Mouse (Mus musculus): ENCODE measurements around the gene Dnaic1. TPM values are rescaled to one million over a fixed set of nuclear protein-coding genes. Genes with fewer than 3 reads are reported as not detected.

Gene Dnaic1
- polyA plus RNA-seq, 1 experiment from 2014 or later = 0.47 TPM

DNA sequence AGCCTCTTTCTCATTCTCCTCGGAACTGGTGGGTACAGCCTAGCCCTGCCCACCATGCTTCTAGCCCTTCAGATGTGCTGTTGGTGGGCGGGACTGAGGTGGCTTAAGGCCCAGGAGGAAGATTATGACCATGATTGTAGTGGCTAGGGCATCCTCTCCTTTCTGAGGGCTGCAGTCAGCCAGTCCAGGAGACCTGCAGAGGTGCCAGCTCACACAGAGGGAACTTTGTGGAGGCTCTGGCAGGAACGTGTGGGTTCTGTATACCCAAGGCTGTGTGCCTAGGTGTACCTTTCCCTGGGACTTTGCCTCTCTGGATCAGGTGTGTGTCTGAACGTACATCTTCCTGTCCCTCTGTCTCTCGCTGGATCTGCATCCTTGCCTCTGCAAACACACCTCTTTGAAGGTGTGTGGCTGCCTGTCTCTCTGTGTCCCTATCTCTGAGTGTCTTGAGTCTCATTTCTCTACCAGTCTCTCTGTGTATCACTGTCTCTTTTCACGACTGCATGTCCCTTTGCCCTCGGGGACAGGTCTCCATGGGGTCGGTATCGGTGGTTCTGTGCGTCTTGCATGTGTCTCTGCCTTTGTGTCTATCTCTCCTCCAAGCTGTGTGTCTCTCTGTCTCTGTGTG, 69.8 kb downstream of the Dnaic1 start:
- Histone ChIP-seq H3K27ac (no peak overlapping the region; the same call in 1 of the 2 replicates), H3K27me3 (peaks cover 44% of the 10 kb centered on the region), H3K4me1 (peaks cover 38% of the 10 kb centered on the region), H3K36me3 (no peaks in the 10 kb centered on the region), H3K4me3 (peak overlapping the region; percentile 64), H3K9me3 (no peaks in the 10 kb centered on the region), H3K9ac (peak overlapping the region; percentile 84), H3K4me2 (replicated peaks) (peak overlapping the region; percentile 84)
- 15% methylated on average over 10 of the region's 10 CpGs for WGBS
- no peak for ATAC-seq (ENCODE audit: low FRiP score, low read depth)

DNA sequence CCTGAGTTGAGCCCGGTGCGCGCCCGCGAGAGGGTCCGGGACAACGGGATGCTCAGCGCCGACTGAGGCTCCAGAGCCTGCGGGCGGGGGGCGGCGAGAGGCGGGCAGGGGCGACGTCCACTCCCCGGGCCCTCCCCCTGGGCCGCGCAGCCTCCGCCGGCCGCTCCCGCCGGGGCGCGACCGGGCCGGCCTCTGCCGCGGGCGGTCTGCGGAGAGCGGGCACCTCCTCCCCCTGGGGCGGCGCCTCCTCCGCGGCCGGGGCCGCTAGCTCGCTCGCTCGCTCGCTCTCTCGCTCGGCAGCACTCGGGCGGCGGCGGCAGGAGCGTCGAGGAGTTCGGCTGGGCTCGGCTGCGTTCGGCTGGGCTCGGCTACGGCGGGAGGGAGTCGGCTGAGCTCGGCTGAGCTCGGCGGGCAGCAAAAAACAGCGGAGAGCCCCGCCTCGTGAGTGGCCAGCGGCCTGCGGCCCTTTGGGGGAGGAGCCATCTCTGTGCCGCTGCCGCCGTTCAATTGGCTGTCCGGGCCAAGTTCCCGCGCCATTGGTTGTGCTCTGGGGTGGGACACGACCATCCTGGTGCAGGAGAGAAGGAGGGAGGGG, 70.4 kb downstream of the Dnaic1 start, which contains the start of gene Enho:
Gene Enho, minus strand, starts transcription at position 412 of the 595 bp plus-strand sequence.
- H3K9me3 ChIP-seq = no peaks in the 10 kb centered on the region
- peak; percentile 88 for ATAC-seq (ENCODE audit: low FRiP score, low read depth)
- H3K36me3 ChIP-seq = no peaks in the 10 kb centered on the region
- H3K27ac ChIP-seq = no peak within 1 kb of the TSS; the same call in 1 of the 2 replicates
- peaks cover 38% of the 10 kb centered on the region for H3K4me1 ChIP-seq
- under 1% methylated on average over 72 of the region's 74 CpGs for WGBS
- H3K4me2 ChIP-seq (replicated peaks) = peak within 1 kb of the TSS; percentile 84
- H3K4me3 ChIP-seq = peak within 1 kb of the TSS; percentile 64
- H3K9ac ChIP-seq = peak within 1 kb of the TSS; percentile 84
- H3K27me3 ChIP-seq = peaks cover 37% of the 10 kb centered on the region

DNA sequence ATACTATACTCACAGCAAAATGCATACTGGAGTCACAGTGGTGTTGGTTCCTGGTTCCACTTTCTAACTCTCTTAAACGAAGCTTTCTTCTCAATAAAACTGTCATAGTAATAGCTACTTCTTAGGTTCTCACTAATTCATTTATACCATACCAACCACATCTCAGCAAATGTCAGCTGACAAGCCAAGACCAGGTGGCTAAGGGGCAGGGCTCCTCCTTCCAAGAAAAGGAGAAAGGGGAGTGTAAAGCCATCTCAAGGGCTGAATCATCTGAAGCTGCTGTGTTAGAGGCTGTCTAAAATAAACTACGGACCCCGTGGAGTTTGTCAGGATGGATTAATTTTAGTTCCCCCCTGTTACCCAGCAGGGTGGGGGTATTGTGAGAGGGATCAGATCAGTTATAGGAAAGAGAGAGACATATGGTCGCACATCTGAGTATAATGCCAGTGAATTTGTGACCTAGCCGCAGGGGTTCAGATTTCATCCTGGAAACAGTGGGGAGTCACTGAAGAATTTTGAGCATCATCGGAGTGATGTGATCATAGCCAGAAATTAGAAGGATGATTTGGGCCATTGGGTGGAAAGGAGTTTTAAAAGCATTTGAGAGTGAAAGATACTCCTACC, 71.7 kb downstream of the Dnaic1 start:
- Histone ChIP-seq H3K36me3 (no peaks in the 10 kb centered on the region), H3K9me3 (no peaks in the 10 kb centered on the region), H3K4me3 (no peak overlapping the region), H3K9ac (no peak overlapping the region), H3K4me2 (replicated peaks) (no peak overlapping the region), H3K27me3 (peaks cover 43% of the 10 kb centered on the region), H3K4me1 (peaks cover 25% of the 10 kb centered on the region), H3K27ac (no peak overlapping the region)
- ATAC-seq (ENCODE audit: low FRiP score, low read depth) = no peak
- WGBS = 78% methylated on average over 6 of the region's 6 CpGs

DNA sequence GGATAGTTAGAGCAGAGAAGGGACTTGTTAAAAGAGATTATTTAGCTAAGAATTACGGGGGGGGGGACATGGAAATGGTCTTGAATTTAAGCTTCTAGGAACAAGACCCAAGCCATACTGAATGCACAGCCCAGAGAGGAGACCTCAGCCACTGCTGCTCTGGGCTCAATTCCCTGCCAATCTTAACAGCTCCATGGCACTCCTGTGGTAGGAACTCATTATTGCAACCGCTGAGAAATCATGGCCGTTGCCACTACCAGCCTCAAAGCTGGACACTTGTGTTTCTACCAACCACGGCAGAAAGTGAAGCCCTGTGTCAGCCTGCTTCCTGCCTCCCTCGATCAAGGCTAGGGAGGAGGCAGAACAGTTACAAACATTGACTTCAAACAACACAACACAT, 75.9 kb downstream of the Dnaic1 start:
- no peak for ATAC-seq (ENCODE audit: low FRiP score, low read depth)
- no peaks in the 10 kb centered on the region for H3K9me3 ChIP-seq
- H3K4me3 ChIP-seq = no peak overlapping the region
- H3K4me2 ChIP-seq (replicated peaks) = no peak overlapping the region
- no peak overlapping the region for H3K27ac ChIP-seq
- H3K9ac ChIP-seq = no peak overlapping the region
- 22% methylated on average over 5 of the region's 5 CpGs for WGBS
- no peaks in the 10 kb centered on the region for H3K4me1 ChIP-seq
- H3K36me3 ChIP-seq = no peaks in the 10 kb centered on the region
- H3K27me3 ChIP-seq = peaks cover 23% of the 10 kb centered on the region; the same call in 1 of the 2 replicates

- H3K4me3 ChIP-seq = no peak overlapping the region
- no peak overlapping the region for H3K9ac ChIP-seq
- no peak overlapping the region for H3K27ac ChIP-seq
- H3K27me3 ChIP-seq = peaks cover 28% of the 10 kb centered on the region
- no peak for ATAC-seq (ENCODE audit: low FRiP score, low read depth)
- no peaks in the 10 kb centered on the region for H3K4me1 ChIP-seq
- H3K9me3 ChIP-seq = no peaks in the 10 kb centered on the region
- no peak overlapping the region for H3K4me2 ChIP-seq (replicated peaks)
- no peaks in the 10 kb centered on the region for H3K36me3 ChIP-seq
- WGBS = 66% methylated on average over 4 of the region's 4 CpGs
These were observed 78.6 kb downstream of the Dnaic1 start for GRCm38 (mm10) chr4:41648157-41648556.

GRCm38 (mm10) chr4:41648627-41649026, 79.1 kb downstream of the Dnaic1 start:
- H3K27ac ChIP-seq = no peak overlapping the region
- H3K9ac ChIP-seq = no peak overlapping the region
- peaks cover 32% of the 10 kb centered on the region for H3K27me3 ChIP-seq
- H3K4me1 ChIP-seq = no peaks in the 10 kb centered on the region
- 75% methylated on average over 7 of the region's 7 CpGs for WGBS
- H3K9me3 ChIP-seq = no peaks in the 10 kb centered on the region
- H3K4me2 ChIP-seq (replicated peaks) = no peak overlapping the region
- H3K4me3 ChIP-seq = no peak overlapping the region
- ATAC-seq (ENCODE audit: low FRiP score, low read depth) = no peak
- no peaks in the 10 kb centered on the region for H3K36me3 ChIP-seq

DNA sequence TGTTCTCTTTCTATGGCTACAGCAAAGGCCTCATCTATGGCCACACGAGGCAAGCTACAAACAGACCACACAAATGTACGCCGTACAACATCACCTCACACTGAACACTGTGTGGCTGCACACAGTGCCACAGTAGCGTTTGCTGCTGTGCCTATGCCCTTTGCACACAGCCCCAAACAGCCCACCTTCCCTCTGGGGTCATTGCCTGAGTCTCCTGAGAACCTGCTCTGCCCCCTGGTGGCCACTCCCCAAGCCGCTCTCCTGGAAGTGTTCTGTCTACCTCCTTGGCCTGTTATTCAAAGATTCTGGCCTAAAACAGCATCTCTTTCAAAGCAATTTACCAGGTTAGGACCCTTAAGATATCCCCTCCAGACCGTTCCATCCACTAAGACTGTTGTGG, 83.7 kb downstream of the Dnaic1 start:
- peak; percentile 42; the same call in 1 of the 2 replicates for ATAC-seq (ENCODE audit: low FRiP score, low read depth)
- 41% methylated on average over 6 of the region's 6 CpGs for WGBS

GRCm38 (mm10) chr4:41653730-41654129, 84.2 kb downstream of the Dnaic1 start:
- WGBS = 67% methylated on average over 6 of the region's 6 CpGs
- Histone ChIP-seq H3K27me3 (peaks cover 68% of the 10 kb centered on the region), H3K36me3 (no peaks in the 10 kb centered on the region), H3K4me3 (no peak overlapping the region), H3K4me1 (peaks cover 20% of the 10 kb centered on the region), H3K9ac (no peak overlapping the region), H3K9me3 (no peaks in the 10 kb centered on the region), H3K27ac (no peak overlapping the region), H3K4me2 (replicated peaks) (no peak overlapping the region)
- no peak for ATAC-seq (ENCODE audit: low FRiP score, low read depth)

More for the DNA sequence above, 83.7 kb downstream of the Dnaic1 start:
- Histone ChIP-seq H3K4me1 (peaks cover 16% of the 10 kb centered on the region), H3K27ac (no peak overlapping the region), H3K9ac (no peak overlapping the region), H3K27me3 (peaks cover 65% of the 10 kb centered on the region), H3K36me3 (no peaks in the 10 kb centered on the region), H3K9me3 (no peaks in the 10 kb centered on the region), H3K4me3 (no peak overlapping the region), H3K4me2 (replicated peaks) (no peak overlapping the region)

DNA sequence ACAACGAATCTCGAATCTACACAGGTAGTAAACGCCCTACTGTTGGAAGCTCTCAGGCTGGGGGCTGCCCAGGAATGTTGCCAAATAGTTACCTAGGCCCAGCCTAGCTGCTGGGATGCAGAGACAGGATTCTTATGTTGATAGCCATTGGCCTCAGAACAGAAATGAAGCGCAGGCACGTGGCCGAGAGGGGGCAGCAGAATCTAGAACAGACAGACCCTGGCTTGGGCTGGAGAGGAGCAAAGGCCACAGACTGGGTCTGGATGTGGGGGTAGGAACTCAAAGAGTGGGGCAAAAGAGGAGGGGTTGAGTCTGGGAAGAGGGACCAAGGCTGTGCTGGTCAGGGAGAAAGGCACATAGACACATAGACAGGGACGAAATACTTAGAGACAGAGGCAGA, 84.6 kb downstream of the Dnaic1 start:
- 12% methylated on average over 7 of the region's 7 CpGs for WGBS
- Histone ChIP-seq H3K4me2 (replicated peaks) (no peak overlapping the region), H3K9me3 (no peaks in the 10 kb centered on the region), H3K4me1 (peaks cover 25% of the 10 kb centered on the region), H3K4me3 (no peak overlapping the region), H3K36me3 (no peaks in the 10 kb centered on the region), H3K9ac (no peak overlapping the region), H3K27me3 (peaks cover 73% of the 10 kb centered on the region), H3K27ac (no peak overlapping the region)
- ATAC-seq (ENCODE audit: low FRiP score, low read depth) = no peak

DNA sequence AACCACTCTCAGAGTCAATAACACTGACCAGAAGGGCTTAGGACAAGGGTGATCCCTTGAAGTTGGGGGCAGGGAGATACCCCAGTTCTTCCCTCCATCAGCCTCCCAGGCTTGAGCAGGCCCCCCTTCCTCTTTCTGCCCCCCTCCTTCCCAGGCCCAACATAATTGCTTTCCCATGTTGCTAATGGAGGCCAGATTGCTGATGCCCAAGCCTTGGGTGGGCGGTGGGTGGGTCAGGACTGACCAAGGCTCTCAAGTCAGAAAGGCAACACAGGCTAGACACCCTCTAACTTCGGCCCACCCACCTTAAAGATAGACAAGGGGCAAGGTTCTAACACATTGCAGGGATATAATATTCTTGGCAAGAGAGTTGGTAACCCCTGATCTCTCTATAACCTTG, 86.0 kb downstream of the Dnaic1 start:
- Histone ChIP-seq H3K4me2 (replicated peaks) (no peak overlapping the region), H3K27me3 (peaks cover 74% of the 10 kb centered on the region), H3K4me1 (peaks cover 38% of the 10 kb centered on the region), H3K36me3 (no peaks in the 10 kb centered on the region), H3K9ac (no peak overlapping the region), H3K4me3 (no peak overlapping the region), H3K27ac (no peak overlapping the region), H3K9me3 (no peaks in the 10 kb centered on the region)
- ATAC-seq (ENCODE audit: low FRiP score, low read depth) = no peak
- 41% methylated on average over 2 of the region's 2 CpGs for WGBS

- H3K4me3 ChIP-seq = no peak overlapping the region
- peaks cover 71% of the 10 kb centered on the region for H3K4me1 ChIP-seq
- no peaks in the 10 kb centered on the region for H3K9me3 ChIP-seq
- H3K9ac ChIP-seq = peak overlapping the region; percentile 51; the same call in 1 of the 2 replicates
- H3K4me2 ChIP-seq (replicated peaks) = peak overlapping the region; percentile 42
- no peaks in the 10 kb centered on the region for H3K36me3 ChIP-seq
- 0 out of 2 replicates have a peak overlapping the region, but pooled peaks have one; percentile 22 for H3K27ac ChIP-seq
- no peak for ATAC-seq (ENCODE audit: low FRiP score, low read depth)
- H3K27me3 ChIP-seq = peaks cover 89% of the 10 kb centered on the region
- 9% methylated on average over 16 of the region's 25 CpGs for WGBS
These were observed 89.2 kb downstream of the Dnaic1 start for GRCm38 (mm10) chr4:41658566-41659384.

GRCm38 (mm10) chr4:41659556-41659955, 90.0 kb downstream of the Dnaic1 start:
- WGBS = 12% methylated on average over 13 of the region's 13 CpGs
- Histone ChIP-seq H3K36me3 (no peaks in the 10 kb centered on the region), H3K27ac (no peak overlapping the region), H3K4me2 (replicated peaks) (peak overlapping the region; percentile 27), H3K27me3 (peaks cover 92% of the 10 kb centered on the region), H3K9ac (0 out of 2 replicates have a peak overlapping the region, but pooled peaks have one; percentile 35), H3K4me1 (peaks cover 78% of the 10 kb centered on the region), H3K4me3 (no peak overlapping the region), H3K9me3 (no peaks in the 10 kb centered on the region)
- peak; percentile 42 for ATAC-seq (ENCODE audit: low FRiP score, low read depth)

All from limb, embryonic 13.5 days (tissue).